Mouse (Mus musculus) liver, postnatal 0 days (tissue): ENCODE measurements around the gene Sptlc2.

Experiments used
- CTCF ChIP-seq: sonication (generic); IDR thresholded peaks from 2 replicates; pipeline ENCODE4 v1.5.1; 2016; ENCODE audit warnings: antibody characterized with exemption, low read depth
- EP300 ChIP-seq: IDR thresholded peaks from 2 replicates; pipeline ENCODE4 v1.6.1; 2016; ENCODE audit warnings: antibody characterized with exemption, low read depth, mild to moderate bottlenecking

DNA sequence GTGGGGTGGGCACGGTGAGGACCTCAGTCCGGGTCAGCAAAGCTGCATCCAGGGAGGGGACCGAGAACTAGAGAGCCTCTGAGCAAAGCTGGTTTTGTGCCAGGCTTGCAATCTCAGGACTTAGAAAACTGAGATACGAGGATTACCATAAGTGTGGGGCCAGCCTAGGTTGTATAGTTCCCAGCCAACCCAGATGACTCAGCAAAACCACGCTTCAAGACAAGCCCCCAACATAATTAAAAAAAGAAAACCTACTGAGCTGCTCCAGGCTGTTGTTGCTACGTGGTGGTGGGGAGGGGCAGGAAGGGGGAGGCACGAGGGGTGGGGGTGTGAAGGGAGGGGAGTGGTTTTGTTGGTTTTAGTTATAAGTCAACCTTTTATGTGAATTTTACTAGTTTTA is 22.8 kb upstream of the Sptlc2 start:
- TF ChIP-seq CTCF = no peak
- TF ChIP-seq EP300 = no peak
